Comparison of ENCODE assay signal across 19 mouse cellular contexts in genomic region chr4:117683048-117683768, GRCm38 (mm10). TPM values are rescaled to one million over a fixed set of nuclear protein-coding genes. Genes with fewer than 3 reads are reported as not detected.
DNase-seq lines count a peak whose midpoint lies in the region; ATAC-seq and TF ChIP-seq lines count a peak whose summit lies in the region.
"Had no signal": no experiment of that assay in that cellular context is flagged by ENCODE, and none has a peak within 500 bp of the region (broad histone marks: within the 10 kb centered on the region; RNA-seq: fewer than 3 reads in every experiment).

No protein-coding gene starts in this region.

- 65% methylated on average over 6 of the region's 6 CpGs for WGBS in liver, embryonic 12.5 days (ENCODE audit: insufficient replicate concordance)
- WGBS in hindbrain, embryonic 14.5 days = 85% methylated on average over 6 of the region's 6 CpGs

- peaks cover 6% of the 10 kb centered on the region; the same call in 1 of the 2 replicates for H3K27me3 ChIP-seq in liver, embryonic 12.5 days (replicated peaks)
- H3K27me3 ChIP-seq in MEL (ENCODE audit: control insufficient read depth in 1 of 2, insufficient read depth in 2 of 2, low read length in 2 of 2) = no peaks in the 10 kb centered on the region
- no peaks in the 10 kb centered on the region for H3K27me3 ChIP-seq in hindbrain, embryonic 14.5 days (ENCODE audit: control insufficient read depth, insufficient read depth, low read length)

- TF ChIP-seq POLR2A in MEL (IDR thresholded peaks at IDR 0.05; ENCODE audit: control insufficient read depth in 1 of 2, insufficient read depth in 1 of 2, low read depth in 1 of 2, low read length in 2 of 2, poor library complexity in 1 of 2) = peak in 1 of 2 experiments; percentile 33; a peak in 1 of 4 replicates

- no peak overlapping the region for H3K27ac ChIP-seq in liver, embryonic 12.5 days
- peak overlapping the region; percentile 5 for H3K27ac ChIP-seq in MEL (ENCODE audit: control insufficient read depth, low read depth, low read length)
- H3K27ac ChIP-seq in hindbrain, embryonic 14.5 days = no peak overlapping the region
- H3K27ac ChIP-seq: liver, embryonic 14.5 days had no signal

- peak; percentile 64 to 74 for TF ChIP-seq EP300 in MEL (IDR thresholded peaks at IDR 0.05; ENCODE audit: low read depth in 1 of 2, low read length in 2 of 2)

- no peak overlapping the region for H3K9ac ChIP-seq in liver, embryonic 12.5 days
- peak overlapping the region; percentile 25 for H3K9ac ChIP-seq in MEL (ENCODE audit: control insufficient read depth, low read depth, low read length, poor library complexity, severe bottlenecking)
- no peak overlapping the region for H3K9ac ChIP-seq in hindbrain, embryonic 14.5 days

- ATAC-seq in liver, embryonic 12.5 days = no peak
- no peak for ATAC-seq in hindbrain, embryonic 14.5 days (ENCODE audit: low FRiP score)
- ATAC-seq: inflammation-experienced regulatory T-cells, adult 6 months had no signal

- peaks cover 21% of the 10 kb centered on the region for H3K4me1 ChIP-seq in liver, embryonic 12.5 days
- peaks cover 4 to 11% of the 10 kb centered on the region in 2 experiments; a peak in 3 of 4 replicates for H3K4me1 ChIP-seq in MEL (ENCODE audit: control insufficient read depth in 1 of 2, insufficient read depth in 2 of 2, low read length in 2 of 2)
- H3K4me1 ChIP-seq in hindbrain, embryonic 14.5 days (replicated peaks; ENCODE audit: control insufficient read depth, insufficient read depth, low read length) = peaks cover 14% of the 10 kb centered on the region; the same call in 1 of the 2 replicates

- peak overlapping the region; percentile 88 for H3K4me2 ChIP-seq in liver, embryonic 12.5 days
- peak overlapping the region; percentile 95; the same call in 1 of the 2 replicates for H3K4me2 ChIP-seq in hindbrain, embryonic 14.5 days (replicated peaks)

- no peaks in the 10 kb centered on the region for H3K9me3 ChIP-seq in liver, embryonic 12.5 days (replicated peaks)
- no peaks in the 10 kb centered on the region for H3K9me3 ChIP-seq in MEL (replicated peaks; ENCODE audit: insufficient read depth, low read length)
- H3K9me3 ChIP-seq in hindbrain, embryonic 14.5 days (ENCODE audit: control insufficient read depth, low read length) = no peaks in the 10 kb centered on the region

- TF ChIP-seq RAD21 in MEL (IDR thresholded peaks at IDR 0.05; ENCODE audit: low read depth, low read length) = no peak

- H3K36me3 ChIP-seq in liver, embryonic 12.5 days = peaks cover 28% of the 10 kb centered on the region
- peaks cover 0 to 6% of the 10 kb centered on the region in 2 experiments; a peak in 2 of 4 replicates for H3K36me3 ChIP-seq in MEL (ENCODE audit: control insufficient read depth in 1 of 2, insufficient read depth in 2 of 2, low read length in 2 of 2)
- peaks cover 26% of the 10 kb centered on the region for H3K36me3 ChIP-seq in hindbrain, embryonic 14.5 days (replicated peaks; ENCODE audit: control insufficient read depth, insufficient read depth)

- H3K4me3 ChIP-seq in liver, embryonic 12.5 days = no peak overlapping the region
- peak overlapping the region; percentile 7 to 36; a peak in 2 of 4 replicates for H3K4me3 ChIP-seq in MEL (ENCODE audit: control insufficient read depth in 1 of 2, insufficient read depth in 1 of 2, low read depth in 2 of 2, low read length in 2 of 2)
- no peak overlapping the region for H3K4me3 ChIP-seq in hindbrain, embryonic 14.5 days (replicated peaks; ENCODE audit: low read length)

- peaks cover 8% of the 10 kb centered on the region for H3K79me2 ChIP-seq in MEL (ENCODE audit: control insufficient read depth, insufficient read depth, low read length, poor library complexity)

- peak; percentile 78 for DNase-seq in heart, adult 11 months
- no peak for DNase-seq in heart, adult 18-20 months
- DNase-seq in liver = no peak
- peak; percentile 69 for DNase-seq in MEL (ENCODE audit: low read depth, low spot score)
- DNase-seq in hindbrain, embryonic 14.5 days (ENCODE audit: low spot score) = no peak
- DNase-seq in cerebellum, postnatal 36 days = no peak
- DNase-seq in ovary, postnatal 36 days (ENCODE audit: low spot score) = no peak
- DNase-seq: adrenal gland, postnatal 36 days; right cerebral cortex, adult 18-20 months had no signal

- no peak; a peak in 1 of 6 replicates for TF ChIP-seq CTCF in MEL (IDR thresholded peaks at IDR 0.05 in 2 of 3, conservative IDR thresholded peaks at IDR 0.05 in 1 of 3; ENCODE audit: control insufficient read depth in 1 of 3, insufficient read depth in 1 of 3, low read depth in 2 of 3, low read length in 3 of 3, poor library complexity in 1 of 3, severe bottlenecking in 1 of 3)

TF ChIP-seq in MEL, 35 proteins besides CTCF, POLR2A, EP300 and RAD21:
- 0 out of 2 replicates have a peak, but pooled peaks have one; percentile 24 for TF ChIP-seq MXI1 (IDR thresholded peaks at IDR 0.05; ENCODE audit: low read depth, low read length)
- peak; percentile 75 for TF ChIP-seq TBP (IDR thresholded peaks at IDR 0.05; ENCODE audit: low read depth, low read length)
- no peak for TF ChIP-seq JUND (IDR thresholded peaks at IDR 0.05; ENCODE audit: low read depth, low read length)
- peak; percentile 54 for TF ChIP-seq GATA1 (IDR thresholded peaks at IDR 0.05; ENCODE audit: low read depth, low read length)
- TF ChIP-seq TAL1 (IDR thresholded peaks at IDR 0.05; ENCODE audit: low read length) = peak; percentile 30
- no peak for TF ChIP-seq MEF2A (IDR thresholded peaks at IDR 0.05; ENCODE audit: extremely low read depth, insufficient replicate concordance, low read depth, low read length, poor library complexity, severe bottlenecking)
- peak; percentile 53; the same call in 1 of the 2 replicates for TF ChIP-seq SIN3A (IDR thresholded peaks at IDR 0.05; ENCODE audit: low read length)
- TF ChIP-seq NELFE (IDR thresholded peaks at IDR 0.05; ENCODE audit: low read depth, low read length) = peak; percentile 15; the same call in 1 of the 2 replicates
- no peak for TF ChIP-seq ZC3H11A (IDR thresholded peaks at IDR 0.05; ENCODE audit: low read depth, low read length)
- TF ChIP-seq MYB (IDR thresholded peaks at IDR 0.05; ENCODE audit: low read depth, low read length) = peak; percentile 71
- TF ChIP-seq ZNF384 (IDR thresholded peaks at IDR 0.05; ENCODE audit: low read depth, low read length) = no peak
- TF ChIP-seq TCF12 (IDR thresholded peaks at IDR 0.05; ENCODE audit: low read depth, low read length) = 0 out of 2 replicates have a peak, but pooled peaks have one; percentile 9
- no peak for TF ChIP-seq ELF1 (IDR thresholded peaks at IDR 0.05; ENCODE audit: low read depth, low read length)
TF ChIP-seq in MEL: peak in this region for 8.

RNA-seq across cellular contexts. Expression of gene Dmap1, which starts 1.1 kb away (rescaled TPM):
- 10 to 100 TPM; 19.9 to 20.1 TPM for total RNA-seq in heart, adult 18-20 months (2021)
- 30.4 and 31.1 TPM in 2 replicates for polyA plus RNA-seq in liver, embryonic 12.5 days (2016; fragmentation: Nextera tagmentation; extraction: Ambion mirVana)
- 44.7 and 45.2 TPM in 2 replicates for total RNA-seq in MEL (2012; rRNA removed)
- polyA plus RNA-seq in MEL (2012; ENCODE audit: insufficient read depth in 1 of 2, insufficient read length in 2 of 2, low read depth in 1 of 2, low replicate concordance in 2 of 2, missing spikeins in 1 of 2) = 10 to 100 TPM in 1 of 2 experiments, not detected in 1; 69.7 TPM
- 82.0 and 85.4 TPM in 2 replicates for polyA plus RNA-seq in hindbrain, embryonic 14.5 days (2014; fragmentation: Nextera tagmentation; extraction: Ambion mirVana)

RNA-seq across cellular contexts. Expression of gene Gm12845, which starts 41.0 kb away (rescaled TPM):
- total RNA-seq in heart, adult 18-20 months (2021) = not detected
- not detected in 2 replicates for polyA plus RNA-seq in liver, embryonic 12.5 days (2016; fragmentation: Nextera tagmentation; extraction: Ambion mirVana)
- not detected in 2 replicates for total RNA-seq in MEL (2012; rRNA removed)
- not detected for polyA plus RNA-seq in MEL (2012; ENCODE audit: insufficient read depth in 1 of 2, insufficient read length in 2 of 2, low read depth in 1 of 2, low replicate concordance in 2 of 2, missing spikeins in 1 of 2)
- polyA plus RNA-seq in hindbrain, embryonic 14.5 days (2014; fragmentation: Nextera tagmentation; extraction: Ambion mirVana) = not detected in 2 replicates
- total RNA-seq: adrenal gland, postnatal 36 days; heart, adult 8-10 months; left cerebral cortex, adult 2 months; megakaryocyte progenitor cell, adult 5-6 weeks had no signal
- polyA plus RNA-seq: C2C12; inflammation-experienced regulatory T-cells, adult 6 months; large intestine, adult 2 months; liver, embryonic 14.5 days; spleen, adult 2 months; urinary bladder, adult 2 months had no signal

Comparison
In these comparisons a context has a peak if more than half of its experiments do, and no peak if none do; other contexts are left out.
1. DNase-seq: peak in heart, adult 11 months (single experiment) and MEL (single experiment); none in heart, adult 18-20 months (0 of 2), liver (single experiment), hindbrain, embryonic 14.5 days (single experiment), cerebellum, postnatal 36 days (0 of 2) and ovary, postnatal 36 days (single experiment).
2. H3K4me3 ChIP-seq: peak in MEL (2 of 2); none in liver, embryonic 12.5 days (single experiment) and hindbrain, embryonic 14.5 days (single experiment).